8 mouse cellular contexts compared by ENCODE assay signal in the genomic region with DNA sequence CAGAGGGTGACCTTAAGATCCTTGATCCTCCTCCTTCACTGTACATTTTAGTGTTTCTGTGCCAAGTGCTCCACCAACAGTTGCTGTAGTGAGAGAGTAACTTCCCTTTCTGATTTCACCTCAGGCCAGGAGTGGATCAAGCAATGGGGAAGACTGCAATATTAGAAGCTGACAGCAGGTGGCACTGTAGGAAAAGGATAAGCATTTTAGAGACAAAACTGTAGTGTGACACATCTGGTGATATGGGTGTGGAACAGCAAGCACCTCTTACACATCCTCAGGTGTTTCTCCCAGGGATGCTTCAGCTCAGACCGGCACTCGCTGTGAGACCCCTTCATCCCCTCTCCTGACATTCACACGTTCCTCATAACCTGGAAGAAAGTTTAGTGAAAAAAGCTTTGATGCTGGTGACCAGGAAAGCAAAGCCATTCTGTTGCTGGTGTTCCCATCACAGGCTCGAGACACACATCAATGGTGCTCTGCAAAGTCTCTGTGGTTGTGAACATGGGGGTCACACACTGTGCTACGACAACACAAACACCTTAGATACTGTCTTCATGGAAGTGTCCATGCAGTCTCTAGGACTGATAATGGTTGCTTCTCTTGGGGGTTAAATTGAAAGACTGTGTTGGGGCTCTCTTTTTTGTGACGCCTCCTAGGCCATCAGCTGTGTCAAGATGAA.
DNase-seq lines count a peak whose midpoint lies in the region; ATAC-seq and TF ChIP-seq lines count a peak whose summit lies in the region.

No protein-coding gene starts in this region.

- no peak overlapping the region for H3K27ac ChIP-seq in heart, embryonic 11.5 days (ENCODE audit: low read depth, low read length)
- no peak overlapping the region for H3K27ac ChIP-seq in spleen, adult 2 months (ENCODE audit: insufficient read depth, low read length)

- H3K4me1 ChIP-seq in heart, embryonic 11.5 days (ENCODE audit: control insufficient read depth, insufficient read depth, low read length), result no peaks in the 10 kb centered on the region
- H3K4me1 ChIP-seq in spleen, adult 2 months (ENCODE audit: control insufficient read depth, insufficient read depth, insufficient read length), result no peaks in the 10 kb centered on the region

- intact Hi-C loops in left cerebral cortex, postnatal 14 days (cut with DNase I), result loop anchor here (1.0 to 10.0 kb wide), 3 partner anchors 151 to 469 kb away; partner anchors contain the start of genes Nxnl2 and Spin1

- no peak overlapping the region for H3K9ac ChIP-seq in heart, embryonic 11.5 days (ENCODE audit: low read depth, low read length)

- peak; percentile 94 for DNase-seq in heart, adult 11 months
- DNase-seq in cerebellum, adult 8-10 months, result peak; percentile 76
- peak; percentile 33 to 85 for DNase-seq in frontal cortex, postnatal 14 days (ENCODE audit: low spot score in 2 of 2)
- DNase-seq in induced T-regulatory cell, adult 2 months (ENCODE audit: low read depth), result peak; percentile 89
- DNase-seq in left cerebral cortex, postnatal 14 days (ENCODE audit: low spot score in 2 of 2), result peak; percentile 88 to 93
- DNase-seq in monocyte, adult 2 months (ENCODE audit: low read depth in 1 of 2, low spot score in 2 of 2), result peak; percentile 31 to 61
- DNase-seq in spleen, adult 2 months (ENCODE audit: low read depth in 1 of 2, low spot score in 2 of 2), result peak; percentile 45 to 73

- no peak overlapping the region for H3K4me3 ChIP-seq in heart, embryonic 11.5 days (ENCODE audit: low read depth, low read length)
- H3K4me3 ChIP-seq in spleen, adult 2 months (ENCODE audit: extremely low read depth, insufficient read depth, insufficient read length), result no peak overlapping the region

- no peaks in the 10 kb centered on the region for H3K9me3 ChIP-seq in heart, embryonic 11.5 days (replicated peaks; ENCODE audit: control insufficient read depth, low read length)

- 34% methylated on average over 6 of the region's 6 CpGs for WGBS in heart, embryonic 11.5 days (ENCODE audit: insufficient replicate concordance)
- 42% methylated on average over 6 of the region's 6 CpGs for WGBS in spleen, adult 2 months

- no peak for TF ChIP-seq POLR2A in spleen, adult 2 months (IDR thresholded peaks at IDR 0.05; ENCODE audit: low read depth, low read length)

- no peak for ATAC-seq in heart, embryonic 11.5 days (replicated peaks; ENCODE audit: insufficient number of reproducible peaks, low FRiP score, low TSS enrichment)

- no peak overlapping the region for H3K4me2 ChIP-seq in heart, embryonic 11.5 days

- H3K27me3 ChIP-seq in heart, embryonic 11.5 days (ENCODE audit: control insufficient read depth, insufficient read depth, low read length), result no peaks in the 10 kb centered on the region
- no peaks in the 10 kb centered on the region for H3K27me3 ChIP-seq in spleen, adult 2 months (ENCODE audit: control insufficient read depth, insufficient read depth, low read length)

- no peaks in the 10 kb centered on the region for H3K36me3 ChIP-seq in heart, embryonic 11.5 days (ENCODE audit: control insufficient read depth, insufficient read depth, low read length)
- no peaks in the 10 kb centered on the region for H3K36me3 ChIP-seq in spleen, adult 2 months (ENCODE audit: control insufficient read depth, insufficient read depth, low read length)

- peak; percentile 36; the same call in 1 of the 2 replicates for TF ChIP-seq CTCF in spleen, adult 2 months (IDR thresholded peaks at IDR 0.05; ENCODE audit: extremely low read depth, insufficient read depth, insufficient read length, insufficient replicate concordance)
